Mouse (Mus musculus): ENCODE measurements around the gene Fancb. TPM values are rescaled to one million over a fixed set of nuclear protein-coding genes. Genes with fewer than 3 reads are reported as not detected.

The Fancb gene
- total RNA-seq (2021): under 1 TPM; 0.43 to 0.62 TPM
- long read RNA-seq, experiment 1, partial matches to known transcripts: 0 of 2 reads
- long read RNA-seq, experiment 1, other reads (novel, unspliced or antisense): 0 of 2 reads
- long read RNA-seq, experiment 2, partial matches to known transcripts: 1 of 1 reads
- long read RNA-seq, experiment 2, other reads (novel, unspliced or antisense): 0 of 1 reads

GRCm38 (mm10) chrX:164980193-164980775 lies at the start of gene Fancb, which contains the start of gene Mospd2:
TSS of gene Fancb (plus strand) at chrX:164980592.
TSS of gene Mospd2 (minus strand) at chrX:164980375.
- peak; percentile 72 to 78 for DNase-seq
- intact Hi-C loops (cut with DNase I): loop anchor here (5.0 kb wide), 1 partner anchor 1962 kb away; no protein-coding TSS in a partner anchor

GRCm38 (mm10) chrX:164941540-164941939 lies 38.9 kb upstream of the Fancb start:
- intact Hi-C loops (cut with DNase I): no loop called here
- no peak for DNase-seq

- intact Hi-C loops (cut with DNase I): no loop called here
- DNase-seq: no peak
Observed at GRCm38 (mm10) chrX:164951858-164952576, 28.4 kb upstream of the Fancb start.

GRCm38 (mm10) chrX:164952601-164953375 lies 27.6 kb upstream of the Fancb start:
- DNase-seq: no peak
- intact Hi-C loops (cut with DNase I): no loop called here

- intact Hi-C loops (cut with DNase I): no loop called here
- DNase-seq: no peak
Observed at GRCm38 (mm10) chrX:164965750-164966448, 14.5 kb upstream of the Fancb start.

- intact Hi-C loops (cut with DNase I): no loop called here
- no peak for DNase-seq
Observed at GRCm38 (mm10) chrX:164971206-164971605, 9.2 kb upstream of the Fancb start.

- intact Hi-C loops (cut with DNase I): no loop called here
- no peak for DNase-seq
Observed at GRCm38 (mm10) chrX:164978866-164979265, 1.5 kb upstream of the Fancb start.

- no peak for DNase-seq
- intact Hi-C loops (cut with DNase I): no loop called here
Observed at GRCm38 (mm10) chrX:165003141-165003540, 22.7 kb downstream of the Fancb start.

GRCm38 (mm10) chrX:165004779-165005324 lies 24.5 kb downstream of the Fancb start, which contains the start of gene Gm17604:
TSS of gene Gm17604 (minus strand) at chrX:165004829.
- intact Hi-C loops (cut with DNase I): no loop called here
- no peak for DNase-seq

Other genes starting within 250 kb of the Fancb start
- 1 to 10 TPM; 5.9 to 6.8 TPM for gene Mospd2, start 217 bp upstream of the Fancb start, total RNA-seq (2021)
- gene Gm17604, start 24.2 kb downstream of the Fancb start, total RNA-seq (2021): not detected

Data from gastrocnemius, postnatal 36 days (tissue).